Mouse (Mus musculus): ENCODE data around the gene Sgk2. TPM values are rescaled to one million over a fixed set of nuclear protein-coding genes. Genes with fewer than 3 reads are reported as not detected.

Gene Sgk2
- total RNA-seq (2021), result not detected
- long read RNA-seq, experiment 1, result 0 reads
- long read RNA-seq, experiment 2, result 0 reads

GRCm38 (mm10) chr2:162987218-162987617 is at the start of gene Sgk2:
TSS of gene Sgk2 (plus strand) at chr2:162987330.
- intact Hi-C loops (cut with DNase I; ENCODE audit: low total_unique reads), result no loop called here
- no peak for DNase-seq

- intact Hi-C loops (cut with DNase I; ENCODE audit: low total_unique reads), result no loop called here
- no peak for DNase-seq
Observed at GRCm38 (mm10) chr2:162939562-162939961, 47.6 kb upstream of the Sgk2 start.

- peak; percentile 26 for DNase-seq
- intact Hi-C loops (cut with DNase I; ENCODE audit: low total_unique reads), result no loop called here
Observed at GRCm38 (mm10) chr2:162943148-162943846, 43.8 kb upstream of the Sgk2 start, which contains the start of gene L3mbtl1. TSS of gene L3mbtl1 (plus strand) at chr2:162943472.

GRCm38 (mm10) chr2:162943931-162944330 is 43.2 kb upstream of the Sgk2 start:
- intact Hi-C loops (cut with DNase I; ENCODE audit: low total_unique reads), result no loop called here

GRCm38 (mm10) chr2:162946964-162947363 is 40.2 kb upstream of the Sgk2 start:
- no peak for DNase-seq
- intact Hi-C loops (cut with DNase I; ENCODE audit: low total_unique reads), result no loop called here

More at GRCm38 (mm10) chr2:162943931-162944330, 43.2 kb upstream of the Sgk2 start:
- no peak for DNase-seq

GRCm38 (mm10) chr2:162947736-162948135 is 39.4 kb upstream of the Sgk2 start:
- intact Hi-C loops (cut with DNase I; ENCODE audit: low total_unique reads), result no loop called here
- no peak for DNase-seq

- DNase-seq, result no peak
- intact Hi-C loops (cut with DNase I; ENCODE audit: low total_unique reads), result no loop called here
Observed at GRCm38 (mm10) chr2:162948221-162948620, 38.9 kb upstream of the Sgk2 start.

GRCm38 (mm10) chr2:162950776-162951175 is 36.4 kb upstream of the Sgk2 start:
- intact Hi-C loops (cut with DNase I; ENCODE audit: low total_unique reads), result no loop called here
- no peak for DNase-seq

GRCm38 (mm10) chr2:162956843-162957242 is 30.3 kb upstream of the Sgk2 start:
- no peak for DNase-seq
- intact Hi-C loops (cut with DNase I; ENCODE audit: low total_unique reads), result no loop called here

GRCm38 (mm10) chr2:162961321-162961720 is 25.8 kb upstream of the Sgk2 start:
- intact Hi-C loops (cut with DNase I; ENCODE audit: low total_unique reads), result no loop called here
- no peak for DNase-seq

GRCm38 (mm10) chr2:162966734-162967133 is 20.4 kb upstream of the Sgk2 start:
- no peak for DNase-seq
- intact Hi-C loops (cut with DNase I; ENCODE audit: low total_unique reads), result no loop called here

GRCm38 (mm10) chr2:162968357-162968756 is 18.8 kb upstream of the Sgk2 start:
- peak; percentile 25 for DNase-seq
- intact Hi-C loops (cut with DNase I; ENCODE audit: low total_unique reads), result no loop called here

- no peak for DNase-seq
- intact Hi-C loops (cut with DNase I; ENCODE audit: low total_unique reads), result no loop called here
Observed at GRCm38 (mm10) chr2:162969101-162969500, 18.0 kb upstream of the Sgk2 start.

GRCm38 (mm10) chr2:162970896-162971295 is 16.2 kb upstream of the Sgk2 start:
- intact Hi-C loops (cut with DNase I; ENCODE audit: low total_unique reads), result no loop called here
- no peak for DNase-seq

- intact Hi-C loops (cut with DNase I; ENCODE audit: low total_unique reads), result no loop called here
- DNase-seq, result no peak
Observed at GRCm38 (mm10) chr2:162972752-162973151, 14.4 kb upstream of the Sgk2 start.

GRCm38 (mm10) chr2:162973206-162973605 is 13.9 kb upstream of the Sgk2 start:
- intact Hi-C loops (cut with DNase I; ENCODE audit: low total_unique reads), result no loop called here
- DNase-seq, result no peak

- intact Hi-C loops (cut with DNase I; ENCODE audit: low total_unique reads), result no loop called here
- no peak for DNase-seq
Observed at GRCm38 (mm10) chr2:162973637-162974036, 13.5 kb upstream of the Sgk2 start.

GRCm38 (mm10) chr2:162975157-162975775 is 11.9 kb upstream of the Sgk2 start:
- DNase-seq, result peak; percentile 29
- intact Hi-C loops (cut with DNase I; ENCODE audit: low total_unique reads), result no loop called here

GRCm38 (mm10) chr2:162976001-162976400 is 11.1 kb upstream of the Sgk2 start:
- intact Hi-C loops (cut with DNase I; ENCODE audit: low total_unique reads), result no loop called here
- DNase-seq, result peak; percentile 32

GRCm38 (mm10) chr2:162984381-162984780 is 2.7 kb upstream of the Sgk2 start:
- intact Hi-C loops (cut with DNase I; ENCODE audit: low total_unique reads), result no loop called here
- DNase-seq, result no peak

GRCm38 (mm10) chr2:162985923-162986322 is 1.2 kb upstream of the Sgk2 start:
- DNase-seq, result peak; percentile 46
- intact Hi-C loops (cut with DNase I; ENCODE audit: low total_unique reads), result no loop called here
